Mouse (Mus musculus) thymus, postnatal 0 days (tissue): ENCODE data around the gene Gps1. TPM values are rescaled to one million over a fixed set of nuclear protein-coding genes. Genes with fewer than 3 reads are reported as not detected.
"Not testable (repeated sequence)": the region's sequence is repeated elsewhere in the genome, so short reads cannot be mapped to it uniquely, and the experiment has no call there.

Experiments
- DNase-seq: peaks from one replicate; pipeline ENCODE4 v3.0.0-alpha.2; 2015; ENCODE audit warnings: low spot score
- polyA plus RNA-seq: library from polyadenylated mRNA; unstranded; fragments of >200 nt; fragmentation: Nextera tagmentation; extraction: Ambion mirVana; gene quantifications from 2 replicates; pipeline ENCODE4 v1.2.1, GENCODE M21; 2015

The Gps1 gene
- polyA plus RNA-seq, 1 experiment from 2014 or later, result 130 TPM

DNA sequence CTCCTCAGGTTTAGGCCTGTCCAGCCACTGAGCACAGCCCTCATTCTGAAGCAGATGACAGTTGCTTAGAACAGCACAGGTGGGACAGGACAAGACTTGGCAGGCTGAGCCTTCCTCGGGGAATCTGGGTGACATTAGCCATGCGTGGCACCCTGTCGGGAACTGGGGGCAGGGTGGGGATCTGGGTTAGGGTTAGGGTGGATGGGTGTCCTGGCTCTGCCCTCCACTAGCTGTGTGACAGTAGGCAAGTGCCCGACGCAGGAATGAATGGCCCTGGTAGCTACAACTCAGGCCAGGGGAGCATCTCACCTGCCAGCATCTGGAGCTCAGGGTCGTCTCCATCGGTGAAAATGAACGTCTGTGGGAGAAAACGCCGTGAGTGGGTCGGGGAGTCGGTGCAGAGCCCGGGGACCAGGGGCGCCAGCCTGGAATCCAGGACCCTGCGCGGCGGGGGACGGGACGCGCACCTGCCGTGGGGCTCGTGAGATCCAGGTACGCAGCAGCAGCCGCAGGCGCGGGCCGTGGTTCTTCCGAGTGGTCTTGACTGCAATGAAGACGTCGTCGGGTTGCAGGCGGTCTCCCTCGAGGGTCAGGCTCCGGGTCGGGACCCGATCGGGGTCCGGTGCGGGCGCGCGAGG, 527 bp upstream of the Gps1 start:
- no peak for DNase-seq

DNA sequence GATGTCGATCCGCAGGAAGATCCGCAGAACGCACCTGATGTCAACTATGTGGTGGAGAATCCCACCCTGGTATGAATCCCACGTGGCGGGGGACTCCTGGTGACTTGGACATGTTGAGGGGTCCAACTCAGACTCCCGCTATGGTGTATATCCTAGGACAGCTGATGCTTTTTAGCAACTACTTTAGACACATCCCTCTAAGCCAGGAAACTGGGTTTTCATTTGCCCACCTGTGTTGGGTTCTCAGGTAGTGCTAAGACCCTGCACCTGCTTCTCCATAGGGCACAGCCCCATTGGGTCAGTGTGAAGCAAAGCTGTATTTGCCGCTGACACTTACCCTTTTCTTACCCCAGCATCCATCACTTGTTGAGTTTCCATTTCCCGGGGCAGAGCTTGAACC, 1.1 kb downstream of the Gps1 start:
- no peak for DNase-seq

DNA sequence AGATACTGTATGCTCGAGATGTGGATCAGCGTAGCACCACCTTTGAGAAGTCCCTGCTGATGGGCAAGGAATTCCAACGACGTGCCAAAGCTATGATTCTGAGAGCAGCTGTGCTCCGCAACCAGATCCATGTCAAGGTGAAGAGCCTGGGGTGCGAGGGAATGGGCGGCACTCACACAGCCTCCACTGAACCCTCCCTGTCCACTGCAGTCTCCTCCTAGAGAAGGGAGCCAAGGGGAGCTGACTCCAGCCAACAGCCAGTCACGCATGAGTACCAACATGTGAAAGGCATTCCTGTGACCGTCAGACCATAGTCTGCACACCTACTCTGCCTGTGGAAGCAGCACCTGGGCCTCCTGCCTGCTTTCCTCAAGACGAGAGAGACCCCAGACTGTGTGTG, 4.4 kb downstream of the Gps1 start:
- DNase-seq, result not testable (repeated sequence)

DNA sequence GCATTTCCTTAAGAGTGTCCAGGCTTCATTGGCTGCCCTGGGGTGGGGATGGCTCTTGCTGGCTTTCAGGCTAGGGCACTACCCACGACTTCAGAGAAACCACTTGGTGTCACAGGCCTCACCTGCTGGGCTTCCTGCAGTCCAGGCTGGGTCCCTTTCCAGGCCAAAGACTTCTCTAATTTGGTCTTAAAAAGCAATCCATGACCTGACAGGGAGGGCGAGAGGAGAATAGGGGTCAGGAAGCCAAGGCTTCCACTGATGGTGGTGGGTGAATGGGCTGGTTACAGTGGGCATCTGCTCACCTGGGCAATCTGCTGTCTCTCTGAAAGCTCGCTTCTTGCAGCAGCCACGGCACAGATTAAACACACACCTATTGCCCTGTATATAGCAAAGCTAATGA, 5.3 kb downstream of the Gps1 start:
- DNase-seq, result no peak

DNA sequence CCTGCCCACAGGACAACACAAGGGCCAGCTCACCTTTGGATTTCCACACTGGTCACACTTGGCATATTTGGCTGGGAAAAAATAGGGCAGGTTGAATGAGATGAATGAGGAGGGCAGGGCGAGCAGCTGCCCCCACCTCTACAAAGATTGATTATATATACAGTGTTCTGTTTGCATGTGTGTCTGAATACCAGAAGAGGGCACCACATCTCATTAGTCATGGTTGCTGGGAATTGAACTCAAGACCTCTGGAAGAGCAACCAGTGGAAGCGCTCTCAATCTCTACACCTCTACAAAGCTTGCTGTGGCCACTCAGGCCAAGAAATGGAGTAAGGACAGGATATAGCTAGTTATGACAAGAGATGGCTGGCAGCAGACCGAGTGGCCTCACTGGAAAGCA, 5.7 kb downstream of the Gps1 start:
- DNase-seq, result no peak

DNA sequence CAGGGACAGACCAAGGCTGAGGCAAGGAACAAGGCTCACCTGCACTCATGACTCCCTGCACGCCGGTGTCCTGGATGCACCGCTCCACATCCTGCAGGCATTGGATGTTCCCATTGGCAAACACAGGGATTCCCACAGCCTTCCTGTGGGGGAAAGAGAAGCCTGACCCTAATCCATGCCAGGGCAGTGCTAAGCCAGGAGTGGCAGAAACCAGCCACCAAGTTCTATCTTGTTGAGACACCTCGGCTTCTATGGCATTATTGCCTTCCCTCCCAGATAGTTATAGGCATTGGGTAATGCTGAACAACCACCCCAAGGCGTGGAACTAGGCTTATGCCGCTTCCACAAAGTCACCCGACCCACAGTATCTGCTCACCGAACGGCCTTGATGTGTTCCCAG, 8.6 kb downstream of the Gps1 start:
- no peak for DNase-seq

DNA sequence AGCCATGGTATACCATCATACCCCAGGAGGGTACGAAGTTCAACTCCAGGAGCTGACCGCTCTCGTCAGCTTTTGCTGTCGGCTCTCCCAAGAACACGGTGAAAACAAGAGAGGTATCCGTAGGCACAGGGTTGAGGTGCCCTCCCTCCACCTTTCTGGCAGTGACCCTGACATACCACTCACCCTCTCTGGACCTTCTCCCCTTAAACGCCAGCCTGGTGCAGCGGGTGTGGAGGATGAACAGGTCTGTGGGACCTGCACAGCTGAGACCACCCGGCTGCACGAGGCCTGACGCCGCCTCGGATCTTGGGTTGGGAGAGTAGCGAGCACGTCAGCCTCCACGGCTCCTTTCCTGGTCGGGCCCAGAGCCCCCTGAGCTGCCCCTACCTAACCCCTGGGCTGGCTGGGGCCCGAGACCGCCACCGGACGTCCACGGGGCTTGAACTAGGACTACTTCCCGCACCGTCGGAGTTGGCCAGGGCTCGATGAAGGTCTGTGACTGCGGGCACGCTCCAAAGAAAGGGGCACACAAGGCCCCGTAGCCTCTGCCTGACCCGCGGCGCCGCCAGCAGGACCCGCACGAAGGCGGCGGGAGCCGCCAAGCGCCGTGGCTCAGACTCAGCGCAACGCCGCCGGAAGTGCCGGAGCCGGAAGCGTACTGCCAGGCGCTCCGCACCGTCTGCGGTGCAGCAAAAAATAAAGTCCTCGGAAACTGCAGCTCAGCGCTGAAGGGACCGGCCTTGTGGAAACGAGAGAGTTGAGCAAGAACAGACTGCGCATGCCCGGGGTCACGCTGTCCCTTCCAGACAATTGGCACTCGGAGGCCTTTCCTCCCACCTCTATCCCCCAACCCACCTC, 11.9 kb downstream of the Gps1 start, which contains the start of gene Dus1l:
Dus1l (minus strand) TSS at position 648 of the 858 bp plus-strand sequence.
- DNase-seq, result peak; percentile 97

DNA sequence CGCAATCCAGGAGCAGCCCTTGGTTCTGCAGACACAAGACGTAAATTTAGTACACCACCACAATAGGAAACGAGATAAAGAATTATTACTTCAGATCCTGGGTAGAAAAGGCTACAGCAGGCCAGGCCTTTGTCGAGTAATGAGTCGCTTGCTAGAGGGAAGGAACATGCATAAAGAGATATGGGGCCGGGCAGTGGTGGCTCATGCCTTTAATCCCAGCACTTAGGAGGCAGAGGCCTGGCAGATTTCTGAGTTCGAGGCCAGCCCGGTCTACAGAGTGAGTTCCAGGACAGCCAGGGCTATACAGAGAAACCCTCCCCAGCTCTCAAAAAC, 12.5 kb downstream of the Gps1 start:
- DNase-seq, result no peak

DNA sequence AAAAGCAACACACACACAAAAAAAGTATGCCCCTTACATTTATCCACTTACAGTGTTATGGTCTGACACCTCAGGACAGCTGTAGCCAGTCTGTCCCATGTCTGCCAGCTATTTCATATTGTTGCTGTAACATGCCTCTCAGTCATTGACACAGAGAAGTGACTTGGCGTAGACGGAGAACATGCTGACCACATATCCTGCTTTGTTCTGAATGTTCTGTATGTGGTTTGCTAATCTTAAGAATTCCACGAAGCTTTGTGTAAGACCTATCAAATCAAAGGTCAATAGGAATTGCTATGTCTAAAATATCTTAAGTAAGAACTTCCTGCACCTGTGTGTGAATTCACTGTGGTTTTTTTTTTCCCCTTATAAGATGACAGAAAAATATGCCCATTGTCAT, 14.2 kb downstream of the Gps1 start:
- DNase-seq, result no peak

DNA sequence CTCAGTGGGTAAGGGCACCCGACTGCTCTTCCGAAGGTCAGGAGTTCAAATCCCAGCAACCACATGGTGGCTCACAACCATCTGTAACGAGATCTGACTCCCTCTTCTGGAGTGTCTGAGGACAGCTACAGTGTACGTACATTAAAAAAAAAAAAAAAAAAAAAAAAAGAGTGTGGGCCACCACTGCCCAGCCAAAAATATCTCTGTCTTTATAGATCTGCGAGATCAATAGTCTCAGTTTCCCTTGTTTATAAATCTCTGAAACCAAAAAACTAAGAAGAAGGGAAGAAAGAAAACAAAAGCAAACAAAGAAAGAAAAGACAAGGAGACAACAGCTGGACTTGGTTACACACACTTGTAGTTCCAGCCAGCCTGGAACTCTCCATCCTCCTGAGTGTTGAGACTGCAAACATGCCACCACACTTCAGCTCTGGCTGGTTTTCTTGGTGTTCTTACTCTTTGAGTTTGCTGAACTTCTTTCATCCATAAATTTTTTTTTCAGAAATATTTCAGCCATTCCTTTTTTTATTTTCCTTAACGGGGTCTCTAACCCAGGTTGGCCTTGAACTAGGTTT, 15.3 kb downstream of the Gps1 start:
- DNase-seq, result no peak

DNA sequence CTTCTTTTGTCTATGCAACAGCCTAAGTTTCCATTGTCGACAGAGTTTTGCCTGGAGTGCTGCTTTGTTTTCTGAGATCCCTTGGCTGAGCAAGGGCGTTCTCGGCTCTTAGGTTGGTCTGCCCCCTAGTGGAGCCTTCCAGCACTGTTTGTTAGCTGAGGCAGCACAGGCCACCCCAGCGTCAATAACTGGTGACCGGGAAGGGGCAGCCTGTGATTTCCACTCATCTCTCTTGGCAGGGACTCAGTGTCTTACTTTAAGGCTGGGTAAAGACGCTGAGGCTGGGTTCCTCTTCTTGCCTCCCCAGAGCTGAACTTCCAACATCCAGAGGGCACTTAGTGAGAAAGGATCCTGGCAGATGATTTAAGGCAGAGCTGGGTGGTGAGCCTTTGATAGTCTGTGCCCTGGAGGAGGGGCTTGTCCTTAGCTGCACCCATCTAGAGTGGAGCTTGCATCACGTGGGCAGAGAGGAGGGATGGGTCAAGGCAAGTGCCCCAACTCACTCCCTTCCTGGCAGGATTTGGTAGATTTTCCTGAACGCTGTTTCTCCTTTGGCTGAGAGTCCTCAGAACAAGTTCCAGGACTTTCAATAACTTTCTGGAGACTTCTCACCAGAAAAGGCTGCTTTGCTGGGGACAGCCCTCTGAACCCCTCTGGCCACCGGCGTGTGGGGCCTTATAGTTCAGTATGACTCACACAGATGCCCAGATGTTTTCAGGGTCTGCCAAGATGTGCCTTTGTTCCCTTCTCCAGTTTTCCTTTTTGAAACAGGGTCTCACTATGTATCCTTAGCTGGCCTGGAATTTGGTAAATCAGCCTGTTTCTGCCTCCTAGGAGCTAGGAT, 16.2 kb downstream of the Gps1 start:
- DNase-seq, result peak; percentile 83

DNA sequence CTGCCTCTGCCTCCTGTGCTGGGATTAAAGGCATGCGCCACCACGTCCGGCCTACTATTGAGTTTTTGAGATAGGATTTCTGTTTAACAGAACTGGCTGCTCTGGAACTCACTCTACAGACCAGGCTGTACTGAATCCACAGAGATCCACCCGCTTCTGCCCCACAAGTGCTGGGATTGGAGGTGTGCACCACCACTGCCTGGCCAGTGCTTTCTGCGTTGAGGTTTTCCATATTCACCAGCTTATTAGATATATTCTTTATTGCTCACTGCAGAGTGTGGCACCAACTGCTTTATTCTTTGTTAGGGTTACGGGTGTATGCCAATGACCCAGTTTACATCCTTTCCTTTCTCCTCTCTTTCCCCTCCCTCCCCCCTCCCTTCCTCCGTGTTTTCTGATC, 20.2 kb downstream of the Gps1 start:
- DNase-seq, result no peak

DNA sequence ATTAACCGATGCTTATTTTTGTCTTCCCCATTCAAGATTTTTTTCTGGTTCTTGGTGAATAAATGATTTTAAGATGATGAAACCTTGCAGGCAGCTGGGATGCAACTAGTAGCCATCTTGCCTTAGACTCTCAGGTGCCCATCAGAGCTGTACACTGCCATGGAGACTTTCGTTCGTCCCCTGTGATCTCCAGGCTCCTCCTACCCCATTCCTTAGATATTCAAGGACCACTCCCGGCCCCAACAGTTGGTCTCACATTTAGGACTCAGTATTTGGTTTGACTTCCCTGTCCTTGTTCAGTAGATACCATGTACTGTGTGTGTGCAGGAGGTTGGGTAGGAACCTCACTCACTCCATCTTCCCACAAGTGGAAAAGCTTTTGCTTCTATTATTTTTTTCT, 20.7 kb downstream of the Gps1 start:
- no peak for DNase-seq

DNA sequence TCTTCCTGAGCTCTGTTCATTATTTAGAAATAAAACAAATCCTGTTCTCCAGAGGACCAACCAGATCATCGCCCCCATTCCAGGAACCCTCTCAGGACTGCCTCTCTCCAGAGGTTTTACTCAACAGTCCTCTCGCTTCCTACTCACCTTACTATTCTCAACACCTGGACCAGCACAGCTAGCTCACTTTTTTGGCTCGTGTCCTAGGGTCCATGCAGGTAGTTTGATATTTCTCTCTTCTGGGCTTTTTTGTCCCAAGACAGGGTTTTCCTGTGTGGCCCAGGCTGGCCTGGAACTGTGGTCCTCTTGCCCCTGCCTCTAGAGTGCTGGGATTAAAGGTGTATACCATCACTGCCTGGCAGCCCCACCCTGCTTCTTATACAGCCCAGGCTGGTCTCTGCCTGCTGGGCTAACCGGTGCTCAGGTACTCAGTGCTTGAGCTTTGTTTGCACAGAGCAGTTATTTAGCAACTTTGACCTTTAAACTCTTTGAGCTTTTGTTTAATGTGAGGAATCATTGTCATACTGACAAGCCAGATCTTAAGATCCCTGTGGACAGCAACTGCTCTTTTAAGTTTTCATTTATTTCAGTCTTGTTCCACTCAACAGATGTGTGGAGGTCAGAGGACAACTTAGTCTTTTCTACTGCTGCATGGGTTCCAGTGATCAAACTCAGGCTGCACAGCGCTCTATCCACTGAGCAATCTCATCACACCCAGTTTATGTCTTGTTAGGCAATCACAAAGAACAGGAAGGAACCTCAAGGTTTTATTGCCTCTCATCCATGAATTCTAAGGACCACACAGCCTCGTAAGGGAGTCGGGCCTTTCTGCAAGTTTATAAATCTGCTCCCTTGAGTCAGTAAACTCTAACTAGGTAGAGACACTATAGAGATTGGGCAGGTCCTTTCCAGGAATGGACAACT, 21.6 kb downstream of the Gps1 start:
- no peak for DNase-seq

DNA sequence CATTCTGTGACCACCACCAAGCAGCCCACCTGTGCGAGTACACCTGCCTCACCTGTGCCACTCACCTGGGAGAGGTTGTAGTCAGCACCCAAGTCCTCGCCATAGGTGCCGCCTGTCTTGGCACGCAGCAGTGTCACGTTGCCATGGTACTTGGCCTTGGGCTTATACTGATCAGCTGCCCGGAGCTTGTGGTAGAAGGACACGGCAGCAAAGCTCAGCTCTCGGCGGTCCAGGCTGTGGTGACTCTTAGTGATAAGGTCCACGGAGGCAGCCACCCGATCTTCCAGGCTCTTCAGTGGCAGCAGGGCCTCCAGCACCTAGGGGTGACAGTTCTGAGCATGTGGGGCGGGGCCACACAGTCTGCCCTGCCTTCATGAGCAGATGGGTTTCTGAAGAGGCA, 23.9 kb downstream of the Gps1 start:
- no peak for DNase-seq

DNA sequence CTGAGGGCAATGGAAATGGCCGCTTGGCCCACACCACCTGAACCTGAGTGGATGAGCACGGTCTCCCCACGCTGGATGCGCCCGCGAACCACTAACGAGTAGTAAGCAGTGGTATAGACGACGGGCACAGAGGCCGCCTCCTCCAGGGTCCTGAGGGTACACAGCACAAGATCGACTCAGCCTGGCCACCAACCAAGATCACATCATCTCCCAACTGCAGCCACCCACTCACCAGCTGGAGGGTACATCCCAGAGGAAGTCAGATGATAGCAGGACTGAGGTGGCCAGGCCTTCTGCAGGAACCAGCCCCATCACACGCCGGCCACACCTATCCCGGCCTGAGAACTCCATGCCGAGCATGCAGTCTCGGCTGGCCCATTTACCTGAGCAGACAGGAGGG, 28.0 kb downstream of the Gps1 start:
- DNase-seq, result no peak

DNA sequence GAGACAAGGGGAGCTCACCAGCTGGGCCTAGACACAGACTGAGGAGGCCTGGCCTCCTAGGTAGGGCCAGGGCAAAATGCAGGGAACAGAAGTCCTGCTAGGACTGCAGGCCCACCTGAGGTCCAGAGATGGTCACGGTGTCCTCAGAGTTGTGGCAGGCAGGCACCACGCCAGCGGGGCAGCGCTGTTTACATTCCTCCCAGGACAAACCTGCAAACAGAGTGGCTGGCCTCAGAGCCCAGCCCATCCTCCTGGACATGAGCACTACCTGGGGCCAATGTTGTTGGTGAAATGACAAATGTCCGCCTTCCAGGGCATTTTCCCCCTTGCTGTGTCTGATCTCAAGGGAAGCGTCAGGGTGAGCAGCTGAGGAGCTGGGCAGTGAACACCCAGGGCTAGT, 33.3 kb downstream of the Gps1 start:
- DNase-seq, result no peak

DNA sequence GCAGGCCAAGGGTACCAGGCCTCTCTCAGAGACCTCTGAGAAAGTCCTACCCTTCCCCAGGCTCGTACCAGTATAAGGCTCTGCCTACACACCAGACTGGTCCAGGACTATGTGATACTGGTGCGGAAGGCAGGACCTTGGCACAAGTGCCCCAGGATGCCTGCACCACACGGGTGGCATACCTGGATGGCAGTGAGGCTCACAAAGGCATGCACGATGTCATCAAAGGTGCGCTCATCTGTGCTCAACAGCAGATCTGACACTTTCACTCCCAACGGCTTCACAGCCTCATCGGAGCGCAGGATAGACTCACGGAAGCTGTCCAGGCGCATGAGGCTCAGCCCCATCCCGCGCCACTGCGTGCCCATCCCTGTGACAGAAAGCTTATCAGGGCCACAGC, 34.2 kb downstream of the Gps1 start:
- no peak for DNase-seq

DNA sequence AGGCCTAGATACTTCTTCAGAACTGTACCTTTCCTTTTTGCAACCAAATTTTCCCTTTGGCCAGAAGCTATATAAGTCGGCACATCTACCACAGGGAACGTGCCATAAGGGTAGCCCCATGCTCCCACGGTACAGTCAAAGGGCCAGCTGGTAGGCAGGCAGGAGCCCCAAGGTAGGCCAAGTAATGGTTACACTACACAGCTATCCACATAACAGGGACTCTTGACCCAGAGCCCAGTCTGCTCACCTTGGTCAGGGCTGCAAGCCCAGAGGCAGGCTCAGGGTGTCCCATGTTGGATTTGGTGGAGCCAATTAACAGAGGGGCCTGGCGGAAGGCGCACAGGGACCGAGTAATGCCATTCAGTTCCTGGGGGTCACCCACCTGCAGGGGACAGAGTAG, 35.5 kb downstream of the Gps1 start:
- no peak for DNase-seq

DNA sequence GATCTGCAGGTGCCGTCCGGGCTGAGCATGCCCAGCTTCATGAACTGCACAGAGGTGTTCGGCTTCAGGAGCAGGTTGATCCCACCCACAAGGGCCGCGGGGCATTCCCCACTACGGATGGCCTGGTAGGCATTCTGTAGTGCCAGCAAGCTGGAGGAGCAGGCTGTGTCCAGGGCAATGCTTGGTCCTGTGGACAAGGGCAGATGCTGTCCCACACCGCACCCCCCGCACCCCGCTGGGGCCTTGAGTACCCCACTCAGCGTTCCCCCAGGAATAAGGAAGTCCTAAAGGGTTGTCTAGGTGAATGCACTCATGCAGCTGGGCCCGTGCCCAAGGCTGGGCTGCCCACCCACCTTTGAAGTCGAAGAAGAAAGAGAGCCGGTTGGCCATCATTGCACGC, 36.5 kb downstream of the Gps1 start:
- no peak for DNase-seq
